Mouse (Mus musculus) heart, adult 2 months (tissue): Measurements from ENCODE around the gene Ggt7. TPM values are rescaled to one million over a fixed set of nuclear protein-coding genes. Genes with fewer than 3 reads are reported as not detected.

Experiments used
- DNase-seq, 2 experiments: peaks; one replicate each; pipeline ENCODE4 v3.0.0; 2021
- H3K27ac ChIP-seq: fragments of 200-600 bp; 2 replicates; pipeline ENCODE4 v1.8.1; 2022
- H3K27me3 ChIP-seq: fragments of 200-500 bp; 2 replicates; pipeline ENCODE4 v1.6.1; 2012; ENCODE audit warnings: mild to moderate bottlenecking, low read length, inconsistent platforms, mixed read lengths; ENCODE audit not compliant: control insufficient read depth, insufficient read depth
- H3K36me3 ChIP-seq: fragments of 200-500 bp; 2 replicates; pipeline ENCODE4 v1.6.1; 2012; ENCODE audit warnings: low read length, inconsistent platforms; ENCODE audit not compliant: control insufficient read depth, insufficient read depth
- H3K4me1 ChIP-seq: fragments of 200-500 bp; 2 replicates; pipeline ENCODE4 v1.6.1; 2011; ENCODE audit warnings: low read length; ENCODE audit not compliant: control insufficient read depth, insufficient read depth
- H3K4me3 ChIP-seq: fragments of 200-600 bp; 2 replicates; pipeline ENCODE4 v1.8.1; 2022
- H3K79me2 ChIP-seq: fragments of 200-500 bp; replicated peaks from 2 replicates; pipeline ENCODE4 v1.6.1; 2012; ENCODE audit warnings: mild to moderate bottlenecking, inconsistent platforms, low read length, moderate library complexity, mixed read lengths; ENCODE audit not compliant: control insufficient read depth, insufficient read depth
- H3K9ac ChIP-seq: fragments of 200-500 bp; 2 replicates; pipeline ENCODE4 v1.6.1; 2012; ENCODE audit warnings: low read depth, mild to moderate bottlenecking, control low read depth, inconsistent platforms, low read length, mixed read lengths
- CTCF ChIP-seq: fragments of 200-600 bp; IDR thresholded peaks from 2 replicates; pipeline ENCODE4 v1.8.1; 2022; ENCODE audit warnings: antibody characterized with exemption, mild to moderate bottlenecking, moderate library complexity
- EP300 ChIP-seq: fragments of 200-500 bp; IDR thresholded peaks from 2 replicates; pipeline ENCODE4 v1.6.1; 2011; ENCODE audit warnings: low read depth, low read length, control low read depth; ENCODE audit not compliant: insufficient read depth
- POLR2A ChIP-seq: fragments of 200-500 bp; IDR thresholded peaks from 2 replicates; pipeline ENCODE4 v1.6.1; 2011; ENCODE audit warnings: mild to moderate bottlenecking, low read depth, low read length, control low read depth; ENCODE audit not compliant: insufficient read depth
- WGBS: fragments of 180-500 bp; shearing (Covaris S2); methylation state at CpG from one replicate; pipeline ENCODE4 v1.1.7; 2018; 5-methylcytosine and 5-hydroxymethylcytosine counted together
- intact Hi-C: fragments of 180-260 bp; cut with DNase I; formaldehyde crosslinking; loops from one replicate; pipeline ENCODE4 v1.15.1; 2025
- polyA plus RNA-seq: library from polyadenylated mRNA; depleted of rRNA; stranded (reverse); fragments of >200 nt; gene quantifications from 2 replicates; pipeline ENCODE4 v1.2.3, GENCODE M21; 2012
- total RNA-seq, 2 experiments: library from RNA; stranded (reverse); gene quantifications; 2 replicates each; pipeline ENCODE4 v1.2.3; 2021

Gene Ggt7
- total and polyA plus RNA-seq, 3 experiments: 0.55 to 6.0 (median 0.73) TPM

DNA sequence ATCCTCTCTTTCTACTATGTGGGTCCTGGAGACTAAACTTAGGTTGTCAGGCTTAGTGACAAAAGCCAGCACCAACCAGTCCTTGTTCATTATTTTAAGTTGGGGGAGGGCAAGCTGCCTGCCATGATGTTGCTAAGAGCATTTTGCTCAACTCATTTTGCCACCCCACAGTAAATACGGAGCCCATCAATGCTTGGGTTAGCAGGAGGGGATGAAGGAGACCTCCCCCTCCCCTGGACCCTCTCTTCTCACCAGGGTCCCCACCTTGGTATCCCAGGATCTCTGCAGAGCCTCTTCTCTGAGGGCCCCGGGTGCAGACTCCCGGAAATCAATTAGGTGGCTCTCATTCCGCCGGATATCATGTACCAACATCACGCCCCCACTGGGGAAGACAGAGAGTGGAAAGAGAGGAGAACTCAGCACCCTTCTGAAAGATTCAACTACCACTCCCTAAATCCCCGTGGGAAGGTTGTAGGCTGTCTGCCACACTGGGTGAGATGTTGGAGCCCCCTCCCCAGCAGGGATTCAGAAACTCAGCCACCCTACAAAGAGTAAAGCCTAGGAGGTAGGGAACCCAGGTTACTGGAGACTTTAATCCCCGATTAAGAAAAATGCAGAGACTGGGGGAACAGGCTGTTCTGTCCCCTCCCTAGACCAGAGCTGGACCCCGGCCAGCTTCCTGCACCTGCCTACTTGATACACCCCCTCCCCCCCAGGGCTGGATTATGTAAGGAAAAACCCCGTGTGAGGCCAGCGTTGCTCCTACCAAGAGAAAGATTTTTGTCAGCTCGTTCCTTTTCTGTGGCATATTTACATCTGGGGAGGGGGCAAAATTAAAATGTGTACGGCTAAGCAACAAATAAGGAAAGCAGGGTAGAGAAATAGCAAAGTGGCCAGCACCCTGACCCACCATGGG is 13.3 kb downstream of the Ggt7 start:
- no peak overlapping the region for H3K27ac ChIP-seq
- no peaks in the 10 kb centered on the region for H3K79me2 ChIP-seq
- H3K36me3 ChIP-seq: no peaks in the 10 kb centered on the region
- 54% methylated on average over 13 of the region's 13 CpGs for WGBS
- TF ChIP-seq POLR2A: no peak
- no peak for TF ChIP-seq EP300
- TF ChIP-seq CTCF: no peak
- no peaks in the 10 kb centered on the region for H3K4me1 ChIP-seq
- intact Hi-C loops: no loop called here
- H3K27me3 ChIP-seq: no peaks in the 10 kb centered on the region
- no peak for DNase-seq
- H3K4me3 ChIP-seq: no peak overlapping the region
- H3K9ac ChIP-seq: no peak overlapping the region

DNA sequence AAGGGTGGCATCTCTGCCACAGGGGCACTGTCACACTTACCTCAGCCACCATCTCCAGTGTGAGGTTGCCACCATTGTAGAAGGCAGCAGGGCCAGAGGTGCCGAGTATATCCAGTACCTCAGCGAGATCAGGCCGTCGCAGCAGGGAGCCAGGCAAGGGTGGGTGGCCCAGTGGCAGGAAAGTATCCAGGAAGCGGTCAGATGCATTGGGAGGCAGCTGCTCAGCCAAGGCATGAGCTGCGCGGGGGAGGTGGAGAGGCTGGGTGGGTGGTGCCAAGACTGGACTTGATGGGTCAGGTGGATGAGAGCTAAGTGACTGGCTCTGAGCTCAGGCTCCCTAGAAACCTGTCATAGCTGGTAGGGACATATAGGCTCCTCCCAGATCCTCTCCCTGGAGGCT is 15.4 kb downstream of the Ggt7 start:
- intact Hi-C loops: no loop called here
- H3K4me1 ChIP-seq: no peaks in the 10 kb centered on the region
- H3K79me2 ChIP-seq: no peaks in the 10 kb centered on the region
- no peak overlapping the region for H3K9ac ChIP-seq
- no peak overlapping the region for H3K27ac ChIP-seq
- H3K4me3 ChIP-seq: no peak overlapping the region
- H3K36me3 ChIP-seq: no peaks in the 10 kb centered on the region
- no peak for DNase-seq
- no peaks in the 10 kb centered on the region for H3K27me3 ChIP-seq
- TF ChIP-seq CTCF (no peak), EP300 (no peak), POLR2A (no peak)
- 61% methylated on average over 7 of the region's 7 CpGs for WGBS

DNA sequence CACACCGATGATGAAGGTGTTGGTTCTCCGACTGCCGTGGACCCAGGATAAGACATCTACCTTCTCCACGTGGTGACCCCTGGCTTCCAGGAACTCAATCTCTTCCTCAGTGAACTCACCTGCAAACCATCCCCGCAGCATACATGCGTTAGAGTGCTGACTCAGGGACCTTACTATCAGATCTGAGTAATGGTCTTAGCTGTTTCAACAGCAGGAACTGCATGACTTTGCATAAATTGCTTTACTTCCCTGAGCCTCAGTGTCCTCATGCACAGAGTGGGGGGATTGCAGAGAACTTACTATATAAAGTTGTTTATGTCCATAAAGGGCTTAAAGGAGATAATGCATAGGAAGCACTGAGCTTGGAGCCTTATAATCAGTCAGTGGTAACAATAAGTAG is 27.0 kb downstream of the Ggt7 start:
- no peak for DNase-seq
- H3K4me1 ChIP-seq: no peaks in the 10 kb centered on the region
- no peak overlapping the region for H3K9ac ChIP-seq
- no peaks in the 10 kb centered on the region for H3K27me3 ChIP-seq
- WGBS: 88% methylated on average over 6 of the region's 6 CpGs
- H3K79me2 ChIP-seq: no peaks in the 10 kb centered on the region
- TF ChIP-seq POLR2A: no peak
- no peak for TF ChIP-seq EP300
- TF ChIP-seq CTCF: no peak
- no peak overlapping the region for H3K27ac ChIP-seq
- H3K36me3 ChIP-seq: no peaks in the 10 kb centered on the region
- H3K4me3 ChIP-seq: no peak overlapping the region
- intact Hi-C loops: no loop called here

DNA sequence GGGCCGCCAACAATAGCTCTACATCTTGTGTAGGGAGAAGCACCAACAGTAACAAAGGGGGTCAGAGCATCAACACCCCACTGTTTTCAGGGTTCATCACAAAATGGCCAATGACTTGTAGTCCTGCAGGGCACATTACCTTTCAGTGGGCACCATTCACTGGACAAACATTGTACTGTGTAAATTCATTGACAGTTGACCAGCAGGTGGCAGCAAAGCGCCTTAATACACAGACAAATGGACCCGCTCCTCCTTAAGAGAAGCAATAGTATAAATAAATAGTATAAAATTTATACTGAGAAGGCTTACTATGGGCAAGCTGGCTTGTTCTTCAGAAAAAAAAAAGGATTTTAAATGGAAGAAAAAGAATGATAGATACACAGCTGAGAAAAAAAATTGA is 36.0 kb downstream of the Ggt7 start:
- intact Hi-C loops: no loop called here
- Histone ChIP-seq H3K27ac (no peak overlapping the region), H3K4me3 (no peak overlapping the region), H3K4me1 (no peaks in the 10 kb centered on the region), H3K9ac (no peak overlapping the region), H3K27me3 (no peaks in the 10 kb centered on the region), H3K36me3 (no peaks in the 10 kb centered on the region), H3K79me2 (no peaks in the 10 kb centered on the region)
- peak; percentile 82 for TF ChIP-seq CTCF
- no peak for TF ChIP-seq POLR2A
- no peak for TF ChIP-seq EP300
- WGBS: 46% methylated on average over 3 of the region's 3 CpGs
- DNase-seq: peak; percentile 45 to 64

DNA sequence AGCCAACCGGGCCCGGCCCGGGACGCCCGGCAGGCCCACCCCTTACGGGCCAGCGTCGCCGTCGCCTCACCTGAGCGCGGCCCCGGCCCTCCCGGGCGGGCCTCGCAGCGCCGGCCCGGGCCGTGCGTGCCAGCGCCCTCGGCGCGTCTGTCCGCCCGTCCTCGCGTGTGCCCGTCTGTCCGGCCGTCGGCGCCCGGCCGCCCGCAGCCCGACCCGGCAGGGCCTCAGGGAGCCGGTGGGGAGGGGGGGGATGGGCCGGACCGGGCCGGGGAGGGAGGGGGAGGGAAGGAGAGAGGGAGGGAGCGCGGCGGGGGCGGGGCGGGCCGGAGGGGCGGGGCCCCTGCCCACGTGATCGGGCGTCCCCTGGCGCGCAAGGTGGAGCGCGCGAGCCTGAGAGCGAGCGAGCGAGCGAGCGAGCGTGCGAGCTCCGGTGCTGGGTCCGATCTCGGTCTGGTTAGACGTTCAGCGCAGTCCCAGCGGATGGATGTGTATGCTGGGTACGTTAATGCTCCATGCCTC is 44.4 kb downstream of the Ggt7 start, which contains the start of gene Ncoa6:
TSS of gene Ncoa6 (minus strand) at position 325 of the 519 bp plus-strand sequence.
- H3K27me3 ChIP-seq: no peaks in the 10 kb centered on the region
- peak within 1 kb of the TSS; percentile 77 for H3K4me3 ChIP-seq
- H3K9ac ChIP-seq: peak within 1 kb of the TSS; percentile 97
- peak; percentile 78 to 79 for DNase-seq
- TF ChIP-seq CTCF (0 out of 2 replicates have a peak, but pooled peaks have one; percentile 4), POLR2A (0 out of 2 replicates have a peak, but pooled peaks have one; percentile 28), EP300 (no peak)
- peak within 1 kb of the TSS; percentile 83 for H3K27ac ChIP-seq
- peaks cover 4% of the 10 kb centered on the region for H3K4me1 ChIP-seq
- 1% methylated on average over 57 of the region's 72 CpGs for WGBS
- H3K79me2 ChIP-seq: peaks cover 3% of the 10 kb centered on the region; the same call in 1 of the 2 replicates
- H3K36me3 ChIP-seq: peaks cover 8% of the 10 kb centered on the region
- intact Hi-C loops: loop anchor here (2.0 to 5.0 kb wide), 2 partner anchors 43 to 116 kb away; partner anchors contain the start of genes Acss2 and Pigu
